Mouse (Mus musculus) MEL (cell line): Measurements from ENCODE around the gene Rpl19.

Experiments used
- CTCF ChIP-seq, 3 experiments: IDR thresholded peaks in 2 of 3; conservative IDR thresholded peaks in 1 of 3; 2 replicates each; pipeline ENCODE4 v1.5.1; 2011 to 2012; ENCODE audit warnings: low read length in 3 of 3, low read depth in 2 of 3, mild to moderate bottlenecking in 2 of 3, improper control_type of control experiment in 1 of 3, inconsistent platforms in 1 of 3, mixed read lengths in 1 of 3, moderate library complexity in 1 of 3; ENCODE audit not compliant: control insufficient read depth in 1 of 3, insufficient read depth in 1 of 3, poor library complexity in 1 of 3, severe bottlenecking in 1 of 3
- MAX ChIP-seq: IDR thresholded peaks from 2 replicates; pipeline ENCODE4 v1.6.1; 2011; ENCODE audit warnings: low read length, improper control_type of control experiment
- POLR2A ChIP-seq, 2 experiments: IDR thresholded peaks; 2 replicates each; pipeline ENCODE4 v1.6.1; 2011 to 2012; ENCODE audit warnings: low read length in 2 of 2, mild to moderate bottlenecking in 2 of 2, control low read depth in 1 of 2, improper control_type of control experiment in 1 of 2, low read depth in 1 of 2, moderate library complexity in 1 of 2; ENCODE audit not compliant: control insufficient read depth in 1 of 2, insufficient read depth in 1 of 2, poor library complexity in 1 of 2
- RCOR1 ChIP-seq: IDR thresholded peaks from 2 replicates; pipeline ENCODE4 v1.6.1; 2012; ENCODE audit warnings: low read depth, mild to moderate bottlenecking, inconsistent platforms, low read length, improper control_type of control experiment
- TBP ChIP-seq: IDR thresholded peaks from 2 replicates; pipeline ENCODE4 v1.8.0; 2011; ENCODE audit warnings: low read depth, low read length, improper control_type of control experiment
- TCF12 ChIP-seq: IDR thresholded peaks from 2 replicates; pipeline ENCODE4 v1.6.1; 2014; ENCODE audit warnings: low read depth, mild to moderate bottlenecking, inconsistent platforms, low read length, improper control_type of control experiment, moderate library complexity

GRCm38 (mm10) chr11:98008087-98008486 is 18.4 kb upstream of the Rpl19 start:
- TF ChIP-seq MAX, result no peak
- no peak for TF ChIP-seq POLR2A (IDR thresholded peaks at IDR 0.05; ENCODE audit: control insufficient read depth in 1 of 2, insufficient read depth in 1 of 2, low read depth in 1 of 2, low read length in 2 of 2, poor library complexity in 1 of 2)
- no peak for TF ChIP-seq RCOR1
- no peak for TF ChIP-seq CTCF (IDR thresholded peaks at IDR 0.05 in 2 of 3, conservative IDR thresholded peaks at IDR 0.05 in 1 of 3; ENCODE audit: control insufficient read depth in 1 of 3, insufficient read depth in 1 of 3, low read depth in 2 of 3, low read length in 3 of 3, poor library complexity in 1 of 3, severe bottlenecking in 1 of 3)
- no peak for TF ChIP-seq TCF12
- TF ChIP-seq TBP, result no peak
